Mouse (Mus musculus): ENCODE data around the gene Kirrel3. TPM values are rescaled to one million over a fixed set of nuclear protein-coding genes. Genes with fewer than 3 reads are reported as not detected.

Gene Kirrel3
- polyA plus RNA-seq, 1 experiment from 2014 or later: 11.4 TPM

- Histone ChIP-seq H3K4me1 (0 out of 2 replicates have a peak, but pooled peaks cover 4% of the 10 kb centered on the region), H3K27ac (no peak overlapping the region), H3K4me2 (no peak overlapping the region), H3K4me3 (replicated peaks) (no peak overlapping the region), H3K27me3 (no peaks in the 10 kb centered on the region), H3K36me3 (replicated peaks) (peaks cover 5% of the 10 kb centered on the region), H3K9ac (no peak overlapping the region), H3K9me3 (no peaks in the 10 kb centered on the region)
- WGBS: 92% methylated on average over 6 of the region's 6 CpGs
- no peak for ATAC-seq (ENCODE audit: low FRiP score)
These were observed 571.9 kb downstream of the Kirrel3 start for GRCm38 (mm10) chr9:35057631-35058030.

- Histone ChIP-seq H3K36me3 (replicated peaks) (no peaks in the 10 kb centered on the region), H3K9ac (no peak overlapping the region), H3K9me3 (no peaks in the 10 kb centered on the region), H3K27ac (no peak overlapping the region), H3K4me3 (replicated peaks) (no peak overlapping the region), H3K27me3 (no peaks in the 10 kb centered on the region), H3K4me2 (no peak overlapping the region), H3K4me1 (0 out of 2 replicates have a peak, but pooled peaks cover 4% of the 10 kb centered on the region)
- no peak for ATAC-seq (ENCODE audit: low FRiP score)
- 90% methylated on average over 4 of the region's 4 CpGs for WGBS
These were observed 572.5 kb downstream of the Kirrel3 start for GRCm38 (mm10) chr9:35058186-35058585.

GRCm38 (mm10) chr9:35058596-35059354, 573.1 kb downstream of the Kirrel3 start:
- WGBS: 95% methylated on average over 2 of the region's 2 CpGs
- ATAC-seq (ENCODE audit: low FRiP score): no peak
- no peak overlapping the region for H3K27ac ChIP-seq
- H3K4me3 ChIP-seq (replicated peaks): no peak overlapping the region
- H3K9me3 ChIP-seq: no peaks in the 10 kb centered on the region
- H3K4me2 ChIP-seq: no peak overlapping the region
- H3K4me1 ChIP-seq: 0 out of 2 replicates have a peak, but pooled peaks cover 4% of the 10 kb centered on the region
- H3K27me3 ChIP-seq: no peaks in the 10 kb centered on the region
- H3K36me3 ChIP-seq (replicated peaks): no peaks in the 10 kb centered on the region
- H3K9ac ChIP-seq: no peak overlapping the region

GRCm38 (mm10) chr9:35059881-35060280, 574.2 kb downstream of the Kirrel3 start:
- Histone ChIP-seq H3K4me3 (replicated peaks) (no peak overlapping the region), H3K27me3 (no peaks in the 10 kb centered on the region), H3K9me3 (no peaks in the 10 kb centered on the region), H3K9ac (no peak overlapping the region), H3K27ac (no peak overlapping the region), H3K36me3 (replicated peaks) (no peaks in the 10 kb centered on the region), H3K4me1 (0 out of 2 replicates have a peak, but pooled peaks cover 4% of the 10 kb centered on the region), H3K4me2 (no peak overlapping the region)
- WGBS: 92% methylated on average over 5 of the region's 5 CpGs
- no peak for ATAC-seq (ENCODE audit: low FRiP score)

- Histone ChIP-seq H3K9me3 (no peaks in the 10 kb centered on the region), H3K27me3 (no peaks in the 10 kb centered on the region), H3K4me2 (no peak overlapping the region), H3K27ac (no peak overlapping the region), H3K36me3 (replicated peaks) (no peaks in the 10 kb centered on the region), H3K4me3 (replicated peaks) (no peak overlapping the region), H3K9ac (no peak overlapping the region), H3K4me1 (0 out of 2 replicates have a peak, but pooled peaks cover 4% of the 10 kb centered on the region)
- no peak for ATAC-seq (ENCODE audit: low FRiP score)
- WGBS: 79% methylated on average over 2 of the region's 2 CpGs
These were observed 575.8 kb downstream of the Kirrel3 start for GRCm38 (mm10) chr9:35061446-35061845.
